Mouse (Mus musculus): Measurements from ENCODE around the gene Klhl22.

Klhl22 gene

DNA sequence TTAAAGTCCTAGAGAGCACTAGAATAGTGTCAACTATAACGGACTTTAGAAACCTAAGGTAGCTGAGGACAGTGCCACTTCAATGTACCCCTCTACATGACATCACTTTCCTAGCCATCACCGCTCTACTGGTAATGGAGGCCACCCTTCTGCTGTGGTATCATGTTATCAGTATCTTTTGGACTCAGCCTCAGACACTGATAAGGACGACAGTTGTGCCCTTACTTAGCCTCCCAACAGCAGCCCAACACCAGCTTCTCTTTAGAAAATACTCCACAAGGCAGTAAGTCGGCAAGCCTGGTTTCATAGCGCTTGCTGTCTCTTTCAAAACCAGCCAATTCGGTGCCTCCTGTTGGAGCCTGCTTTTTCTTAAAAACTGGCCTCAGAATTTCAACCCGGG lies 75.1 kb downstream of the Klhl22 start:
- DNase-seq: no peak

DNA sequence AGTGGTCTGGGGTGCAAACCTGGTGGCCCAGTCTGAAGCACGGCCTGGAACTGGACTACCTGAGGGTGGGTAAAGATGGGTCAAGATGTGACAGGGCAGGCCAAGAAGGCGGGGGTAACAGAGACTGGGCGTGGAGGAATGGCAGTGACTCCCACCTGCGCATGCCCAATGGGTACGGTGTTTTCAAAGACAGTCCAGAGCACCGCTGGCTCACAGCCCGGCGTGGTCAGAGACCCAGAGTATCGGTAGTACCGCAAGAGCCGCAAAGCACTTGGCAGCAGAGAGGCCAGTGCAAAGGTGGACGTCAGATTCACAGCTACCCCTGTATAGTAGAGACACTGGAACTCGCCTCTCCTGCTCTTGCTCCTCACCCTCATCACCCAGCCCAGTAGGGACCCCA lies 76.1 kb downstream of the Klhl22 start:
- DNase-seq: peak in 1 of 2 experiments; percentile 38

GRCm38 (mm10) chr16:17838051-17838450 lies 78.6 kb downstream of the Klhl22 start, which contains the start of gene Car15:
Gene Car15 (minus strand): TSS chr16:17838364.
- DNase-seq: no peak

DNA sequence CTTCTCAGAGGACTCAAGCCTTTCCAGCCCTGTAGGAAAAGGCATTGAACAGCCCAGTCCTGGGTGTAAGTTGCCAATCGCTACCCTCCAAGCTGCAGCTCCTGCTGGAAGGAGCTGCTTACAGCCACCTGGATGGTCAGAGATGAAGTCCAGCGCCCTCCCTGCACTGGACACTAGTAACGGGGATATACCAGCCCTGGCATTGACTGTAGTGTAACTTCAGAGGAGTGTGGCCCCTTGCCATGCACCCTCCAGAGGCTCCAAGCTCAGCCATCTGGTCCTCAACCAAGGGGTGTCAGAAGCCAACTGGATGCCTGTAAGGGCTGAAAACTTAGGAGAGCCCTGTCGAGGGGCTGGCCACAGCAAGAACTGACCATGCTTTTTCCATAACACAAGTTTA lies 80.6 kb downstream of the Klhl22 start:
- peak; percentile 80 to 82 for DNase-seq

GRCm38 (mm10) chr16:17842437-17842836 lies 83.0 kb downstream of the Klhl22 start:
- peak; percentile 57 to 60 for DNase-seq
